Mouse (Mus musculus) embryonic facial prominence, embryonic 15.5 days (tissue): ENCODE measurements at regions not wholly inside any gene's neighbourhood (a gene's known extent, or its start where the extent isn't known, plus 50 kb on each side); places are given as distances from the start of the nearest gene placed in this dataset.
"Not testable (repeated sequence)": the region's sequence is repeated elsewhere in the genome, so short reads cannot be mapped to it uniquely, and the experiment has no call there.

ENCODE experiments used
- ATAC-seq: fragments of 200-750 bp; cut with Nextera tagmentation; 2 replicates; pipeline ENCODE4 v1.8.0; 2017; ENCODE audit warnings: low read depth, moderate TSS enrichment; ENCODE audit not compliant: insufficient number of reproducible peaks, low FRiP score, low TSS enrichment
- H3K27ac ChIP-seq: fragments of 300-500 bp; sonication (generic); replicated peaks from 2 replicates; pipeline ENCODE4 v1.5.1; 2015; ENCODE audit warnings: mild to moderate bottlenecking, inconsistent platforms
- H3K27me3 ChIP-seq: fragments of 300-500 bp; sonication (generic); 2 replicates; pipeline ENCODE4 v1.6.1; 2015; ENCODE audit warnings: inconsistent platforms
- H3K36me3 ChIP-seq: fragments of 300-500 bp; sonication (generic); 2 replicates; pipeline ENCODE4 v1.6.1; 2015; ENCODE audit warnings: mild to moderate bottlenecking, inconsistent platforms
- H3K4me1 ChIP-seq: fragments of 300-500 bp; sonication (generic); 2 replicates; pipeline ENCODE4 v1.6.1; 2015; ENCODE audit warnings: inconsistent platforms
- H3K4me2 ChIP-seq: fragments of 300-500 bp; sonication (generic); replicated peaks from 2 replicates; pipeline ENCODE4 v1.6.1; 2015; ENCODE audit warnings: mild to moderate bottlenecking, inconsistent platforms
- H3K4me3 ChIP-seq: fragments of 300-500 bp; sonication (generic); replicated peaks from 2 replicates; pipeline ENCODE4 v1.5.1; 2015; ENCODE audit warnings: mild to moderate bottlenecking, inconsistent platforms
- H3K9ac ChIP-seq: fragments of 300-500 bp; sonication (generic); 2 replicates; pipeline ENCODE4 v1.6.1; 2015; ENCODE audit warnings: inconsistent platforms
- H3K9me3 ChIP-seq: fragments of 300-500 bp; sonication (generic); replicated peaks from 2 replicates; pipeline ENCODE4 v1.6.1; 2016; ENCODE audit warnings: inconsistent platforms
- WGBS: fragments of 180-500 bp; shearing (Covaris S2); methylation state at CpG from one replicate; pipeline ENCODE4 v1.1.7; 2015; 5-methylcytosine and 5-hydroxymethylcytosine counted together

DNA sequence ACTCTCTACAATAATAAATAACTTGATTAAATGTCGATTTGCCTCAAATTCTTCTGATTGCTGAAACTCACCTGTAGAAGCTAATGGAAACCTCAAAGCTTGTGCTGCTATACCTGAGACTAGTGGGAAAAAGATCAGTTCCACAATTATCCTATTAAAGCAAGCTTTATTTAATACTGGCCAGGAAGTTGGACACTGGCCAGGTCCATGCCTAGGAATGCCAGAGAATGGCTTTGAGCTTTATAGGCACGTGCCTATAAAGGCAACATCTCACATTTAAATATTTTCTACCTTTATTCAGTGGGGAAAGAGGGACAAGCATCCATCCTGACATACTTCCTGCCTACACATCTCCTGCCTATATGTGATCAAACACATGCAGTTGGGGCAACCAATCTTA lies 575.8 kb downstream of the Cypt12 start:
- no peaks in the 10 kb centered on the region for H3K9me3 ChIP-seq
- no peaks in the 10 kb centered on the region for H3K36me3 ChIP-seq
- H3K9ac ChIP-seq, result no peak overlapping the region
- no peaks in the 10 kb centered on the region for H3K4me1 ChIP-seq
- WGBS, result 66% methylated on average over 2 of the region's 2 CpGs
- no peak overlapping the region for H3K4me3 ChIP-seq
- H3K27me3 ChIP-seq, result no peaks in the 10 kb centered on the region
- no peak overlapping the region for H3K27ac ChIP-seq
- no peak for ATAC-seq
- no peak overlapping the region for H3K4me2 ChIP-seq

GRCm38 (mm10) chr3:18557201-18557600 lies 609.0 kb downstream of the Cypt12 start:
- H3K4me1 ChIP-seq, result no peaks in the 10 kb centered on the region

GRCm38 (mm10) chr3:18560282-18560785 lies 612.1 kb downstream of the Cypt12 start:
- Histone ChIP-seq H3K36me3 (no peaks in the 10 kb centered on the region), H3K9ac (no peak overlapping the region), H3K4me1 (no peaks in the 10 kb centered on the region), H3K9me3 (no peaks in the 10 kb centered on the region), H3K4me3 (no peak overlapping the region), H3K27me3 (no peaks in the 10 kb centered on the region), H3K4me2 (no peak overlapping the region), H3K27ac (no peak overlapping the region)
- ATAC-seq, result no peak
- WGBS, result 61% methylated on average over 4 of the region's 4 CpGs

More at GRCm38 (mm10) chr3:18557201-18557600, 609.0 kb downstream of the Cypt12 start:
- Histone ChIP-seq H3K36me3 (no peaks in the 10 kb centered on the region), H3K9ac (no peak overlapping the region), H3K4me2 (no peak overlapping the region), H3K4me3 (no peak overlapping the region), H3K27me3 (no peaks in the 10 kb centered on the region), H3K27ac (no peak overlapping the region), H3K9me3 (no peaks in the 10 kb centered on the region)
- no peak for ATAC-seq
- WGBS, result 100% methylated on average over 2 of the region's 2 CpGs

DNA sequence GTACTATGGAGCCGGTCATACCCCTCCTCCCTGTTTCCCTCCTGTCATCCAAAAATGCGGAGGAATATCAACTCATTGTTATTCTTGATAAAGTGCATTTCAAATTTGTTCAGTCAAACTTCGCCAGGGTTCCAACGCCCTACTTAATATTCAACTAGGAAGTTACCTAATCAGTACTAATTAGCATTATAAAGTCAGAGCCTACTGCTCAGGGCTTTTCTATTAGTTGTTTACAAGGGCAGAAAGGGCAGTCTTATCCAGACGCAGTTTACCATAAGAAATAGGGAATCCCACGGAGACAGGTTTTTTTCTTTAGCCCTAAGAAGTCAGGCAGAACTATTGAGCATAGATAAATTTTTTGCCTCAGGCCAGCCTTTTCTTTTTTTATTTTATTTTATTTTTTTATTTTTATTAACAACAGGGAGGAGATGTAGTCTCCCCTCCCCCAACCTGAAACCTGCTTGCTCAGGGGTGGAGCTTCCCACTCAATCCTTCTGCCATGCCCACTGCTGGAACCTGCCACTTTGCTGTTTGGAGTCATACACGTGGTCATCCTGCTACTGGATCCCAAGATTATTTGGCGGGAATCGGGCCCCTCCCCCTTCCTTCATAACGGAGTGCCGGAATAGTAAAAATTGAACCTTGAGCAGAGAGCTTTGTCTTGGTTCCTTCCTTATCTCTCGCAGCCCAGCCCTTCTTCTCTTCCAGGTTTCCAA lies 632.9 kb downstream of the Cypt12 start:
- not testable (repeated sequence) for ATAC-seq, H3K4me2 ChIP-seq, H3K27ac ChIP-seq, H3K4me1 ChIP-seq, H3K27me3 ChIP-seq, H3K4me3 ChIP-seq, H3K9me3 ChIP-seq, H3K36me3 ChIP-seq, H3K9ac ChIP-seq
- WGBS, result 59% methylated on average over 12 of the region's 12 CpGs

DNA sequence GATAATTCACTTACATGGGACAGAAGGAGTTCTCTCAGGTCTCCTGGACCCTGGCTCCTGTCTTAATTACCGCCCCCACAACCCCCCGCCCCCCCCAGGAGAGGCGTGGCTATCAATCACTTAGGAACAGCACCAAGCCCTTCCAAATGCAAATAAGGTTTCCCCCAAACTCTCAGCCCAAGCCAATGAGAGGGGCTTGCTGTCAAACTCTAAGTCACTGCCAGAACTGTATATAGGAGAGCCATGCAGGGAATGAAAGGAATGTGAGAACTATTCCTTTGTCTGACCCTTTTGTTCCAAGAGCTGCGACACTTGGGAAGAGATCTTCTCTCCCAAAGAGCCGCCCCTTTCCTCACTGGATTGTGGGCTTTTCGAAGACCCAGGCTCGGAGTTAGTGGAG lies 672.4 kb downstream of the Cypt12 start:
- no peaks in the 10 kb centered on the region for H3K9me3 ChIP-seq
- 34% methylated on average over 7 of the region's 7 CpGs for WGBS
- peaks cover 17% of the 10 kb centered on the region for H3K4me1 ChIP-seq
- no peaks in the 10 kb centered on the region for H3K27me3 ChIP-seq
- H3K27ac ChIP-seq, result no peak overlapping the region
- H3K9ac ChIP-seq, result no peak overlapping the region
- H3K4me3 ChIP-seq, result no peak overlapping the region
- no peak for ATAC-seq
- H3K36me3 ChIP-seq, result no peaks in the 10 kb centered on the region
- no peak overlapping the region for H3K4me2 ChIP-seq

DNA sequence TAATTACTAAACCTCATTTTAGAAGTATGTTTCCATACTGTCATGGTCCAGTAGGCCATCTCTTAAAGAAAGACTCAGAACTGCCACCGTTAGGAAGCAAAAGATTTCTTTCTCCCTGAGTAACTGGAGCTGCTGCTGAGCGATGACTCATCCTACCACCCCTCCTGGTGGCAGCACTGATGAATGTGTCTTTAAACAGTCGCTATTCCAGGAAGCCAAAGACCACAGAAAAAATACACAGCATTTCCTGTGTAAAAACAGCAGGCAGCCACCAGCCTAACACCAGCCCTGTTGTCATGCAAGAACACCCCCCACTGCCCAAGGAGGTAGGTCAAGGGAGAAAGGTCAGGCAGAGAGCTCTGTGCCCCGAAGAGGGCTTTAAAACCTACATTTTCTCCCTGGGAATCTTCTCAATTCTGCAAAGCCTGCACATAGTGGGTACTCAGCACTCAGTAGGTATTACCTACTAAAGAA lies 675.7 kb downstream of the Cypt12 start:
- 0 out of 2 replicates have a peak, but pooled peaks cover 6% of the 10 kb centered on the region for H3K27me3 ChIP-seq
- H3K9me3 ChIP-seq, result no peaks in the 10 kb centered on the region
- 0 out of 2 replicates have a peak overlapping the region, but pooled peaks have one; percentile 29 for H3K4me3 ChIP-seq
- peak; percentile 60 for ATAC-seq
- H3K36me3 ChIP-seq, result no peaks in the 10 kb centered on the region
- peak overlapping the region; percentile 66 for H3K27ac ChIP-seq
- no peak overlapping the region for H3K9ac ChIP-seq
- peak overlapping the region; percentile 55 for H3K4me2 ChIP-seq
- peaks cover 21% of the 10 kb centered on the region for H3K4me1 ChIP-seq
- WGBS, result 5% methylated on average over 4 of the region's 4 CpGs

- Histone ChIP-seq H3K4me1 (peaks cover 21% of the 10 kb centered on the region), H3K36me3 (no peaks in the 10 kb centered on the region), H3K9ac (no peak overlapping the region), H3K4me2 (peak overlapping the region; percentile 55), H3K27me3 (0 out of 2 replicates have a peak, but pooled peaks cover 6% of the 10 kb centered on the region), H3K9me3 (no peaks in the 10 kb centered on the region), H3K4me3 (peak overlapping the region; percentile 29), H3K27ac (peak overlapping the region; percentile 66)
- WGBS, result 8% methylated on average over 10 of the region's 10 CpGs
- no peak for ATAC-seq
Observed at GRCm38 (mm10) chr3:18624381-18625145, 676.4 kb downstream of the Cypt12 start.

GRCm38 (mm10) chr3:18625395-18626328 lies 677.5 kb downstream of the Cypt12 start:
- peaks cover 21% of the 10 kb centered on the region for H3K4me1 ChIP-seq
- H3K9ac ChIP-seq, result no peak overlapping the region
- H3K9me3 ChIP-seq, result no peaks in the 10 kb centered on the region
- no peaks in the 10 kb centered on the region for H3K36me3 ChIP-seq
- H3K4me3 ChIP-seq, result peak overlapping the region; percentile 29
- 0 out of 2 replicates have a peak, but pooled peaks cover 6% of the 10 kb centered on the region for H3K27me3 ChIP-seq
- ATAC-seq, result peak; percentile 80
- H3K4me2 ChIP-seq, result peak overlapping the region; percentile 55
- WGBS, result 4% methylated on average over 32 of the region's 32 CpGs
- peak overlapping the region; percentile 66 for H3K27ac ChIP-seq

DNA sequence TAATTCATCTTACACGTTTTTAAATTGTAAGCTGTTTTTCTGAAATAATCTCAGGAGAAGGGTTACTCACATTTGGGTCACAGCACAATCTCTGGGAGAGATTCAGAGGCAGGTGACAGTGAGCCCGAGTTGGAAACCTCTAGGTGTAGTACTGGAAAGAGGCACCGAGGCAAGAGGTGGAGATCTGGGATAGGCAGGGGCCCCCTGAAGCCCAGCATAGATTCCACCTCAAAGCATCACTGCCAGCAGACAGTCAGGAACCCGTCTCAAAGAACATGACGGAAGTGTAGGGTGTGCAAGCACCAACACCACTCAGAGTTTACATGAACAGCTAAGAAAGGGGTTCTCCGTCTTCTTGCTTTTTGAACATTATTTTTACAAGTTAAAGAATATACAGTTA lies 678.2 kb downstream of the Cypt12 start:
- Histone ChIP-seq H3K27ac (no peak overlapping the region), H3K4me2 (no peak overlapping the region), H3K9me3 (no peaks in the 10 kb centered on the region), H3K36me3 (no peaks in the 10 kb centered on the region), H3K9ac (no peak overlapping the region), H3K4me3 (no peak overlapping the region), H3K27me3 (0 out of 2 replicates have a peak, but pooled peaks cover 6% of the 10 kb centered on the region), H3K4me1 (peaks cover 21% of the 10 kb centered on the region)
- ATAC-seq, result no peak
- 39% methylated on average over 6 of the region's 6 CpGs for WGBS

DNA sequence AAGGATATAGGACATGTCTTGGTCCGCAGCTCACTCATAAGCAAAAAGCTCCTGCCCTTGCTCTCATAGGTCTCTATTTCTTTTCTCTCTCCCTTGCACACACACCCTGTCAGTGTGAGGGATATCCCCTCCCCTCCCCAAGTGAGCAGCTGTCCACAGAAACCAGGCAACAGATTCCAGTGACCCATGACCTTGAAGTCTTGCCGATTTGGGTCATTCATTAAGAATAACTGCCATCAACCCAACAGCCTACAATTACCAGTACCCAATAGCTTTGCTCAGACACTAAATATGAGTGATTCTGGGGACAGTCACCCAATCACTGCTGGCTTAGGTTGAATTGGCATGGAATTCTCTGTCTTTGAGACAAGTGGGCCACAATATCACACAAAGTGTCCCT lies 678.6 kb downstream of the Cypt12 start:
- whole genome bisulfite sequencing, result 69% methylated on average over 2 of the region's 2 CpGs
- no peak for ATAC-seq

More for the DNA sequence above, 678.6 kb downstream of the Cypt12 start:
- Histone ChIP-seq H3K4me3 (no peak overlapping the region), H3K27me3 (0 out of 2 replicates have a peak, but pooled peaks cover 6% of the 10 kb centered on the region), H3K36me3 (no peaks in the 10 kb centered on the region), H3K9me3 (no peaks in the 10 kb centered on the region), H3K9ac (no peak overlapping the region), H3K27ac (no peak overlapping the region), H3K4me2 (no peak overlapping the region), H3K4me1 (peaks cover 21% of the 10 kb centered on the region)
